Mouse (Mus musculus) left cerebral cortex, postnatal 10 days (tissue): ENCODE results near the gene Naaladl1. TPM values are rescaled to one million over a fixed set of nuclear protein-coding genes. Genes with fewer than 3 reads are reported as not detected.
"Not testable (repeated sequence)": the region's sequence is repeated elsewhere in the genome, so short reads cannot be mapped to it uniquely, and the experiment has no call there.

ENCODE experiments used
- DNase-seq, 2 experiments: peaks; one replicate each; pipeline ENCODE4 v3.0.0; 2021 to 2022; ENCODE audit warnings: low spot score in 2 of 2, mixed read lengths in 1 of 2; ENCODE audit errors: extremely low spot score in 1 of 2
- intact Hi-C: fragments of 180-260 bp; cut with DNase I; formaldehyde crosslinking; loops from one replicate; pipeline ENCODE4 v1.15.1; 2025
- total RNA-seq, 2 experiments: library from RNA; stranded (reverse); gene quantifications; 2 replicates each; pipeline ENCODE4 v1.2.3; 2021

The Naaladl1 gene
- total RNA-seq, 2 experiments from 2014 or later: 0.13 to 0.18 TPM

- DNase-seq: no peak
- intact Hi-C loops: no loop called here
These were observed 16.2 kb downstream of the Naaladl1 start for GRCm38 (mm10) chr19:6121761-6122160.

- DNase-seq: no peak
- intact Hi-C loops: no loop called here
These were observed 17.7 kb downstream of the Naaladl1 start for GRCm38 (mm10) chr19:6123330-6123729.

- no peak for DNase-seq
- intact Hi-C loops: no loop called here
These were observed 19.3 kb downstream of the Naaladl1 start for GRCm38 (mm10) chr19:6124898-6125297.

- no peak for DNase-seq
- intact Hi-C loops: no loop called here
These were observed 20.7 kb downstream of the Naaladl1 start for GRCm38 (mm10) chr19:6126289-6126688.

- no peak for DNase-seq
- intact Hi-C loops: no loop called here
These were observed 21.4 kb downstream of the Naaladl1 start for GRCm38 (mm10) chr19:6126789-6127580.

GRCm38 (mm10) chr19:6127760-6128341 is 22.3 kb downstream of the Naaladl1 start, which contains the start of gene Snx15:
Gene Snx15, minus strand, starts transcription at chr19:6128304.
- intact Hi-C loops: no loop called here
- DNase-seq: peak; percentile 93 to 98

GRCm38 (mm10) chr19:6130414-6131128 is 25.0 kb downstream of the Naaladl1 start:
- intact Hi-C loops: not testable (repeated sequence)

GRCm38 (mm10) chr19:6132171-6132827 is 26.7 kb downstream of the Naaladl1 start:
- no peak for DNase-seq
- intact Hi-C loops: no loop called here

More at GRCm38 (mm10) chr19:6130414-6131128, 25.0 kb downstream of the Naaladl1 start:
- DNase-seq: not testable (repeated sequence)

- intact Hi-C loops, DNase-seq: not testable (repeated sequence)
These were observed 27.6 kb downstream of the Naaladl1 start for GRCm38 (mm10) chr19:6133197-6133596.

- no peak for DNase-seq
- intact Hi-C loops: no loop called here
These were observed 30.8 kb downstream of the Naaladl1 start for GRCm38 (mm10) chr19:6136397-6136796.

- intact Hi-C loops: loop anchor here (2.0 to 5.0 kb wide), 2 partner anchors 78 to 95 kb away; partner anchors contain the start of gene Ppp2r5b
- DNase-seq: no peak
These were observed 34.1 kb downstream of the Naaladl1 start for GRCm38 (mm10) chr19:6139701-6140100.

GRCm38 (mm10) chr19:6140374-6140677 is 34.7 kb downstream of the Naaladl1 start:
- no peak for DNase-seq
- intact Hi-C loops: loop anchor here (2.0 to 5.0 kb wide), 2 partner anchors 77 to 94 kb away; partner anchors contain the start of gene Ppp2r5b

GRCm38 (mm10) chr19:6140678-6141393 is 35.3 kb downstream of the Naaladl1 start, which contains the start of gene Batf2:
Gene Batf2, plus strand, starts transcription at chr19:6140983.
- intact Hi-C loops: loop anchor here (2.0 to 5.0 kb wide), 2 partner anchors 76 to 94 kb away; partner anchors contain the start of gene Ppp2r5b
- DNase-seq: peak; percentile 90 to 96

- peak; percentile 86 to 87 for DNase-seq
- intact Hi-C loops: loop anchor here (2.0 to 5.0 kb wide), 2 partner anchors 76 to 93 kb away; partner anchors contain the start of gene Ppp2r5b
These were observed 35.8 kb downstream of the Naaladl1 start, which contains the start of gene Arl2 for GRCm38 (mm10) chr19:6141394-6141749. Gene Arl2, minus strand, starts transcription at chr19:6141548.

GRCm38 (mm10) chr19:6144842-6145241 is 39.3 kb downstream of the Naaladl1 start:
- no peak for DNase-seq
- intact Hi-C loops: loop anchor here (5.0 kb wide), 1 partner anchor 72 kb away; no protein-coding TSS in a partner anchor

GRCm38 (mm10) chr19:6155174-6155573 is 49.6 kb downstream of the Naaladl1 start:
- intact Hi-C loops: no loop called here

GRCm38 (mm10) chr19:6156372-6156771 is 50.8 kb downstream of the Naaladl1 start:
- intact Hi-C loops: no loop called here
- DNase-seq: peak in 1 of 2 experiments; percentile 47

More at GRCm38 (mm10) chr19:6155174-6155573, 49.6 kb downstream of the Naaladl1 start:
- DNase-seq: no peak

GRCm38 (mm10) chr19:6157220-6157619 is 51.6 kb downstream of the Naaladl1 start:
- no peak for DNase-seq
- intact Hi-C loops: no loop called here
